Mouse (Mus musculus) G1E (cell line): ENCODE measurements around the gene Hdac10.

Source experiments
- CTCF ChIP-seq: IDR thresholded peaks from 2 replicates; pipeline ENCODE4 v1.5.1; 2012; ENCODE audit warnings: low read depth, low read length, inconsistent platforms, mixed read lengths
- GATA1 ChIP-seq: IDR thresholded peaks from 2 replicates; pipeline ENCODE4 v1.6.1; 2012; ENCODE audit warnings: borderline replicate concordance, low read length, inconsistent platforms, mixed read lengths
- GATA2 ChIP-seq: IDR thresholded peaks from 2 replicates; pipeline ENCODE4 v1.6.1; 2012; ENCODE audit warnings: low read depth, low read length, inconsistent platforms, borderline replicate concordance
- POLR2AphosphoS5 ChIP-seq: IDR thresholded peaks from 2 replicates; pipeline ENCODE4 v1.6.1; 2012; ENCODE audit warnings: low read depth, low read length, inconsistent platforms; ENCODE audit not compliant: insufficient replicate concordance
- TAL1 ChIP-seq: conservative IDR thresholded peaks from 2 replicates; pipeline ENCODE4 v1.6.1; 2012; ENCODE audit warnings: low read depth, low read length, inconsistent platforms, mixed read lengths

DNA sequence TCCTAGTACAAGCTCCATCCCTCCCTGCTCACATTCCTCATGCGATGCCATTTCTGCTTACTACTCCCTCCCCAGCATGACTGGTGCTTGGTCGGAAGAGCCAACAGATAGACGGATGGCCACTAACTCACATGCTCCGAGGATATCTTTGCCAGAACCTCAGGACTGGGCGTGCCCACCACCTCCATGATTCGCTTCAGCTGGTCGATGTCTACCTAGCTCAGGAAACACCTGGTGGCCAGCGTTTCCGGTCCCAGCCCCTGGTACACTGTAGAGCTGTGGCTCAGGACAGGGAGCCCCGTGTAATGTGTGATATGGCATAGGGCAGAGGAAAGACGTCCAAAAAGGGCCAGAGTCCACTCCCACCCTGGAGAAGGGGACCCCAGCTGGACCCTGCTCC is 16.5 kb upstream of the Hdac10 start:
- no peak for TF ChIP-seq CTCF
- no peak for TF ChIP-seq GATA1
- TF ChIP-seq POLR2AphosphoS5 = no peak
- no peak for TF ChIP-seq TAL1
- no peak for TF ChIP-seq GATA2
